8 mouse cellular contexts compared by ENCODE assay signal in genomic region chr12:85745827-85746695, GRCm38 (mm10). TPM values are rescaled to one million over a fixed set of nuclear protein-coding genes. Genes with fewer than 3 reads are reported as not detected.
A peak's percentile ranks its signal among the peaks of the same experiment; 100 is the strongest.
DNase-seq lines count a peak whose midpoint lies in the region; ATAC-seq lines count a peak whose summit lies in the region.

Gene Flvcr2 (plus strand): TSS chr12:85746539.

- H3K36me3 ChIP-seq in intestine, embryonic 15.5 days, result no peaks in the 10 kb centered on the region

- under 1% methylated on average over 51 of the region's 51 CpGs for WGBS in intestine, embryonic 15.5 days

- intact Hi-C loops in gastrocnemius, postnatal 36 days (cut with DNase I), result loop anchor here (2.0 kb wide), 1 partner anchor 73 kb away; no protein-coding TSS in a partner anchor
- intact Hi-C loops in left cerebral cortex, postnatal 14 days (cut with DNase I), result loop anchor here (1.0 to 5.0 kb wide), 2 partner anchors 72 to 331 kb away; partner anchors contain the start of gene Tgfb3

- H3K4me1 ChIP-seq in intestine, embryonic 15.5 days (replicated peaks), result 0 out of 2 replicates have a peak, but pooled peaks cover 10% of the 10 kb centered on the region

- H3K9me3 ChIP-seq in intestine, embryonic 15.5 days, result no peaks in the 10 kb centered on the region

- H3K27me3 ChIP-seq in intestine, embryonic 15.5 days (replicated peaks), result 0 out of 2 replicates have a peak, but pooled peaks cover 7% of the 10 kb centered on the region

- H3K4me2 ChIP-seq in intestine, embryonic 15.5 days (replicated peaks), result peak within 1 kb of the TSS; percentile 91

- peak within 1 kb of the TSS; percentile 46 for H3K4me3 ChIP-seq in intestine, embryonic 15.5 days (replicated peaks)

- peak within 1 kb of the TSS; percentile 36 for H3K9ac ChIP-seq in intestine, embryonic 15.5 days

- peak within 1 kb of the TSS; percentile 33; the same call in 1 of the 2 replicates for H3K27ac ChIP-seq in intestine, embryonic 15.5 days

- ATAC-seq in intestine, embryonic 15.5 days, result peak; percentile 93
- ATAC-seq in megakaryocyte-erythroid progenitor cell, adult 5-6 weeks (replicated peaks; ENCODE audit: low FRiP score, low TSS enrichment, poor library complexity, severe bottlenecking), result peak; percentile 94

- peak; percentile 69 to 72 for DNase-seq in adrenal gland, adult 18-20 months (ENCODE audit: low spot score in 2 of 2)
- peak; percentile 93 for DNase-seq in embryo, embryonic 10 days (ENCODE audit: low spot score)
- DNase-seq in gastrocnemius, postnatal 36 days, result peak; percentile 68 to 74
- peak; percentile 58 to 74 for DNase-seq in left cerebral cortex, postnatal 14 days (ENCODE audit: low spot score in 2 of 2)
- peak; percentile 49 for DNase-seq in right cerebral cortex, postnatal 25 days
- DNase-seq in yolk sac, embryonic 10.5 days (ENCODE audit: low spot score), result peak; percentile 89

RNA-seq across cellular contexts. Expression of gene Flvcr2, which starts in this region (rescaled TPM):
- total RNA-seq in adrenal gland, adult 18-20 months (2021), result 1 to 10 TPM; 4.1 to 4.3 TPM
- under 1 TPM; 0.33 to 0.69 TPM for total RNA-seq in gastrocnemius, postnatal 36 days (2021)
- polyA plus RNA-seq in intestine, embryonic 15.5 days (2015; fragmentation: Nextera tagmentation; extraction: Ambion mirVana), result 2.3 and 2.4 TPM in 2 replicates
- 1 to 10 TPM; 3.5 to 3.7 TPM for total RNA-seq in left cerebral cortex, postnatal 14 days (2021)
- not detected in 2 replicates for total RNA-seq in megakaryocyte-erythroid progenitor cell, adult 5-6 weeks (2014; fragmentation: Nextera tagmentation)
- total RNA-seq in megakaryocyte-erythroid progenitor cell, adult 5-6 weeks (2017), result not detected in 2 replicates

Comparison
In these comparisons a context has a peak if more than half of its experiments do, and no peak if none do; other contexts are left out.
1. Peak in every context shown above with its lines: DNase-seq, ATAC-seq, H3K4me3 ChIP-seq and H3K27ac ChIP-seq.
2. Peak in DNase-seq in gastrocnemius, postnatal 36 days; RNA of the gene not detected or under 1 TPM.
3. Peak in ATAC-seq in megakaryocyte-erythroid progenitor cell, adult 5-6 weeks; RNA of the gene not detected or under 1 TPM.